Mouse (Mus musculus): ENCODE measurements around the gene Fbxl17. TPM values are rescaled to one million over a fixed set of nuclear protein-coding genes. Genes with fewer than 3 reads are reported as not detected.
A peak's percentile ranks its signal among the peaks of the same experiment; 100 is the strongest.

Gene Fbxl17
- polyA plus RNA-seq, 1 experiment from 2014 or later = 22.7 TPM

DNA sequence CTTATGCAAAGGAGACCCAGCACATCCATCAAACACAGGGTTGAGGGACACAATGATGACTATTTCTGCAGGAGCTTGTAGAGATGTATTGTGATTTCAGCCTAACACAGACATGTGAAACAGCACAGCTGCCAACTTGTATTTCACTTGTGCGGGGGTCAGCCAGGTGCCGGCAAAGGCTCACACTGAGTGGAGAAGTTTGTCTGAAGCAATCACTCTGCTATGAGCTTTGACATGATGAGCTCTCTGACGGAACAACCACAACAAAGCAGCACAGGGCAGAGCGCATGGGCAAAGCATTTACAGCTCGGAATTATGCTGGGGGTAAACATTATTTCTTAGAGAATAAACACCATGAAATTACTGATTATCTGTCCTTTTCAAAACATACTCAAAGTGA is 328.6 kb downstream of the Fbxl17 start:
- peaks cover 27% of the 10 kb centered on the region for H3K4me1 ChIP-seq (ENCODE audit: control insufficient read depth, insufficient read depth, low read length)
- no peak for ATAC-seq

DNA sequence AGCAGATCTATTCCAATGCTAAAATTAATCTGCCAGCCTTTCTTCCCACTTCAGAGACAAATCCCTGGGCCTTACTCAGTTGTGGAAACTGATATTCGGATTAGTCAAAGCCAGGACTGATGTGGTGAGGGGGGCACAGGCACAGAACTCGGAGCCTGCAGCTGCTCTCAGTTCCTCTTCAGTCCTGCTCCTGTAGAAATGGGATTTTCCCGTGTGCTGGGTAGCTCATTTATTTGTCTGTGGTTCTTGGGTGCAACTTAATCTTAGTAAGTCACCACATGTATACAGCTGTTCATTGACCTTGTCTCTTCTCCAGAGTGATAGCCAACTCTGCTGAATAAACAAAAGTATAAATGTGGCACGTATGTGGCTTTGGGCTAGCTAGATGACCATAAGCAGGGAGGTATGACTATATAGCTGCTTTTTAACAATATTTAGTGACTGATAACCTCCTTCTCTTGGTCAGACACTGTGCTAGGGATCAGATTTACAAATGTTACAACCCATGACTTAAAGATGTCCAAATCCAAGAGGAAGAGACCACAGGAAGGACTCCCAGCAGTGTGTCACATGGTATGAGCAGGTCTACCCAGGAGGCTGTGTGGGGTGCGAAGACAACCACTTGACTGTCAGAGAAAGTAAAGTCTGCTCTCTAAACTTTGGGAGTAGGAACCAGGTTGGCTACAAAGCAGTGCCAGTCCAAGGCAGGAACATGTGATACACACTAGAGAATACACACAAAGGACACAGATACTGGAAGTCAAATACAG is 331.6 kb downstream of the Fbxl17 start:
- no peaks in the 10 kb centered on the region for H3K9me3 ChIP-seq (replicated peaks; ENCODE audit: control insufficient read depth, low read length, poor library complexity, severe bottlenecking)
- no peak overlapping the region for H3K27ac ChIP-seq (ENCODE audit: low read length)
- H3K4me3 ChIP-seq (ENCODE audit: low read depth, low read length) = no peak overlapping the region
- peaks cover 17% of the 10 kb centered on the region for H3K4me1 ChIP-seq (ENCODE audit: control insufficient read depth, insufficient read depth, low read length)
- no peaks in the 10 kb centered on the region for H3K36me3 ChIP-seq (ENCODE audit: control insufficient read depth, insufficient read depth, low read length)
- ATAC-seq = no peak
- no peaks in the 10 kb centered on the region for H3K27me3 ChIP-seq (ENCODE audit: control insufficient read depth, insufficient read depth, low read depth, low read length)
- H3K4me2 ChIP-seq (ENCODE audit: low read length) = no peak overlapping the region
- 58% methylated on average over 5 of the region's 5 CpGs for WGBS
- H3K9ac ChIP-seq (ENCODE audit: low read depth, low read length) = no peak overlapping the region

More for the DNA sequence above, 328.6 kb downstream of the Fbxl17 start:
- no peaks in the 10 kb centered on the region for H3K27me3 ChIP-seq (ENCODE audit: control insufficient read depth, insufficient read depth, low read depth, low read length)
- no peak overlapping the region for H3K4me3 ChIP-seq (ENCODE audit: low read depth, low read length)
- WGBS = 24% methylated on average over 5 of the region's 5 CpGs
- no peak overlapping the region for H3K9ac ChIP-seq (ENCODE audit: low read depth, low read length)
- 0 out of 2 replicates have a peak overlapping the region, but pooled peaks have one; percentile 28 for H3K27ac ChIP-seq (ENCODE audit: low read length)
- H3K9me3 ChIP-seq (replicated peaks; ENCODE audit: control insufficient read depth, low read length, poor library complexity, severe bottlenecking) = no peaks in the 10 kb centered on the region
- no peak overlapping the region for H3K4me2 ChIP-seq (ENCODE audit: low read length)
- no peaks in the 10 kb centered on the region for H3K36me3 ChIP-seq (ENCODE audit: control insufficient read depth, insufficient read depth, low read length)

DNA sequence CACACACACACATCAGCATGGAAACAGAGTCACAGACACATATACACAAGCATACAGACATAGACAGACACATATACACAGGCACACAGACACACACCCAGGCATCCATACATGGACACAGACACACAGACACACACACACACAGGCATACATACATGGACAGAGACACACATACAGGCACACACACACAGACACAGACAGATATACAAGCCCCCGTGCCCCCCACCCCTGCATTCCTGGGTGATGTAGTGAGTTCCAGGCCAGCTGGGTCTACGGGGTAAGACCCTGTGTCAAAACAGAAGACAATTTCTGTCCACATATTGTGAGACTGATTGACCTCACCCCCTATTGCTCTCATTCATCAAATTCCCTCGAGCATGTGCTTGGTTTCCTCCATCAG is 332.6 kb downstream of the Fbxl17 start:
- peaks cover 12% of the 10 kb centered on the region for H3K4me1 ChIP-seq (ENCODE audit: control insufficient read depth, insufficient read depth, low read length)
- no peaks in the 10 kb centered on the region for H3K36me3 ChIP-seq (ENCODE audit: control insufficient read depth, insufficient read depth, low read length)
- 79% methylated on average over 3 of the region's 3 CpGs for WGBS
- H3K27ac ChIP-seq (ENCODE audit: low read length) = no peak overlapping the region
- H3K27me3 ChIP-seq (ENCODE audit: control insufficient read depth, insufficient read depth, low read depth, low read length) = no peaks in the 10 kb centered on the region
- no peaks in the 10 kb centered on the region for H3K9me3 ChIP-seq (replicated peaks; ENCODE audit: control insufficient read depth, low read length, poor library complexity, severe bottlenecking)
- no peak overlapping the region for H3K4me2 ChIP-seq (ENCODE audit: low read length)
- no peak; the same call in 1 of the 2 replicates for ATAC-seq
- H3K9ac ChIP-seq (ENCODE audit: low read depth, low read length) = no peak overlapping the region
- no peak overlapping the region for H3K4me3 ChIP-seq (ENCODE audit: low read depth, low read length)

DNA sequence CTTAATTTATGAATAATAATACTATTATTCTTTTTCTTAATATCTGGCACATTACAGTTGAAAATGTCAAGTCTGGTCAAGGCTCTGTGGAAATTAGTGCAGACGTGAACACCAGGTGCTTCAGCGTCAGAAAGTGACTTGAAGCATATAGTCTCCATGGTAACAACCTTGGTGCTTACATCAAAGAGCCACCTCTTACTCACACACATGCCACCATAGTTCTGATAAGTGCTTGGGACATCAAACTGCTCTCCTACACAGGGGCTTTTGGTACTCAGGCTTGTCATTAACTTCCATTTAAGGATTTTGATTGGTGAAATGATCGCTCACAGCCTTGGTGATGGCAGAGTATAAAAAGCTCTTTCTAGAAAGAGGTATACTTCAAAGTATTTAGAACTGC is 333.1 kb downstream of the Fbxl17 start:
- Histone ChIP-seq H3K27ac (ENCODE audit: low read length) (no peak overlapping the region), H3K27me3 (ENCODE audit: control insufficient read depth, insufficient read depth, low read depth, low read length) (no peaks in the 10 kb centered on the region), H3K9me3 (replicated peaks; ENCODE audit: control insufficient read depth, low read length, poor library complexity, severe bottlenecking) (no peaks in the 10 kb centered on the region), H3K36me3 (ENCODE audit: control insufficient read depth, insufficient read depth, low read length) (no peaks in the 10 kb centered on the region), H3K9ac (ENCODE audit: low read depth, low read length) (no peak overlapping the region), H3K4me3 (ENCODE audit: low read depth, low read length) (no peak overlapping the region), H3K4me1 (ENCODE audit: control insufficient read depth, insufficient read depth, low read length) (peaks cover 7% of the 10 kb centered on the region), H3K4me2 (ENCODE audit: low read length) (no peak overlapping the region)
- no peak for ATAC-seq
- 45% methylated on average over 3 of the region's 3 CpGs for WGBS

DNA sequence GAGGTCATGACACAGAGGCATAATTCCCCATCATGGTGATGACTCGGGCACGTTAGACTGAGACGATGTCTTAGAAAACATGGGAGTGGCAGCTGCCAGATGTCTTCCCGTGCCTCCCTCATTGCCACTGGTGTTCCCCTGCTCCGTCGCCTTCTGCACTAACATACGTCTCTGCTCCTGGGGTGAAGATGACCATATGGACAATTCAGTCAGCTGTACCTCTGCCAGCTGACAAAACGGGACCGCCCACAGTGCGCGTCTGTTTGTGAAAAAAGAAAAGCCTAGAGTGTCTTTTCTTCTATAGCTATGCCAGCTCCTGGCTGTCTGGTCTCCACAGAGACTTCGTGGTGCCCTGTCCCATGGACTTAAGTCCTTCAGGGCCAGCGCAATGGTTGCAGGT is 334.0 kb downstream of the Fbxl17 start:
- H3K27ac ChIP-seq (ENCODE audit: low read length) = no peak overlapping the region
- no peak overlapping the region for H3K4me3 ChIP-seq (ENCODE audit: low read depth, low read length)
- no peak overlapping the region for H3K4me2 ChIP-seq (ENCODE audit: low read length)
- H3K9me3 ChIP-seq (replicated peaks; ENCODE audit: control insufficient read depth, low read length, poor library complexity, severe bottlenecking) = no peaks in the 10 kb centered on the region
- H3K4me1 ChIP-seq (ENCODE audit: control insufficient read depth, insufficient read depth, low read length) = peaks cover 5% of the 10 kb centered on the region; the same call in 1 of the 2 replicates
- no peaks in the 10 kb centered on the region for H3K27me3 ChIP-seq (ENCODE audit: control insufficient read depth, insufficient read depth, low read depth, low read length)
- no peaks in the 10 kb centered on the region for H3K36me3 ChIP-seq (ENCODE audit: control insufficient read depth, insufficient read depth, low read length)
- H3K9ac ChIP-seq (ENCODE audit: low read depth, low read length) = no peak overlapping the region
- no peak for ATAC-seq
- 76% methylated on average over 13 of the region's 13 CpGs for WGBS

DNA sequence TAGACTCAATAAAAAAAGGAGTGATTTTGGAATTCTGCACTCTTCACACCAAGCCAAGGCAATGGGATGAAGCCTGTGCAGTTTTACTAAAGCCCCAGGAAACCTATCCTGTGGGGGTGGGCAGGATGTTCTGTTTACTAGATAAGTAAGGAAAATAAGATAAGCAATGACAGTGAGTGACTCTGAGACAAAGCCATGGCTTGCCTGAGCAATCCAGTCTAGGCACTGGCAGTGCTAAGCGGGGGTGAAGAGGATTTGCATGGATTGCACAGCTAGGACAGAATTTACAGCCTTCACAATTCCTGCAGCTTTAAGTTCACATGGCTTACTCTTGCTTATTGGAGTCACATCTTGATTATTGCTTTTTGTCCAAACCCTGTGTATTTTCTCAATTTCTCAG is 335.5 kb downstream of the Fbxl17 start:
- 68% methylated on average over 1 of the region's 1 CpGs for WGBS
- Histone ChIP-seq H3K27ac (ENCODE audit: low read length) (no peak overlapping the region), H3K9me3 (replicated peaks; ENCODE audit: control insufficient read depth, low read length, poor library complexity, severe bottlenecking) (no peaks in the 10 kb centered on the region), H3K4me2 (ENCODE audit: low read length) (no peak overlapping the region), H3K27me3 (ENCODE audit: control insufficient read depth, insufficient read depth, low read depth, low read length) (no peaks in the 10 kb centered on the region), H3K36me3 (ENCODE audit: control insufficient read depth, insufficient read depth, low read length) (no peaks in the 10 kb centered on the region), H3K9ac (ENCODE audit: low read depth, low read length) (no peak overlapping the region), H3K4me3 (ENCODE audit: low read depth, low read length) (no peak overlapping the region), H3K4me1 (ENCODE audit: control insufficient read depth, insufficient read depth, low read length) (peaks cover 8% of the 10 kb centered on the region; the same call in 1 of the 2 replicates)
- no peak for ATAC-seq

DNA sequence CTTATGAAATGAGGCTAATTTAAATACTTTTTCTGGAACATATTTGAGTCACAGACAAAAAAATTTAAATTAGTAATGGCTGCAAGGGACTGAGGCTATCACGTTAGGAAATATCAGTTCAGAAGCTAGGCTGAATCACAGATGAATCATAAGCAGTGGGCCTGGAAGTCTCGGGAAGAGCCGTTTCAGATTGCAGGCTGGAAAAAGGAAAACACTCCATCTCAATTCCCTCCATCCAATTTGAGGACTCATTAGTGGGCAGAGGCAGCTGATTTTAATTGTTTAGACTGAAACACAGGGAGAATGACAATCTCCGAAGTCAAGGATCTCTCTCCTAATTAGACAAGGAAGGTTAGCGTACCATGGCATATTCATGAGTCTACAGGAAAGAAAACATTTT is 337.9 kb downstream of the Fbxl17 start:
- H3K4me3 ChIP-seq (ENCODE audit: low read depth, low read length) = no peak overlapping the region
- H3K9ac ChIP-seq (ENCODE audit: low read depth, low read length) = no peak overlapping the region
- no peak overlapping the region for H3K27ac ChIP-seq (ENCODE audit: low read length)
- no peaks in the 10 kb centered on the region for H3K27me3 ChIP-seq (ENCODE audit: control insufficient read depth, insufficient read depth, low read depth, low read length)
- H3K9me3 ChIP-seq (replicated peaks; ENCODE audit: control insufficient read depth, low read length, poor library complexity, severe bottlenecking) = no peaks in the 10 kb centered on the region
- no peak overlapping the region for H3K4me2 ChIP-seq (ENCODE audit: low read length)
- WGBS = 57% methylated on average over 5 of the region's 5 CpGs
- H3K36me3 ChIP-seq (ENCODE audit: control insufficient read depth, insufficient read depth, low read length) = no peaks in the 10 kb centered on the region
- ATAC-seq = no peak
- H3K4me1 ChIP-seq (ENCODE audit: control insufficient read depth, insufficient read depth, low read length) = peaks cover 13% of the 10 kb centered on the region; the same call in 1 of the 2 replicates

DNA sequence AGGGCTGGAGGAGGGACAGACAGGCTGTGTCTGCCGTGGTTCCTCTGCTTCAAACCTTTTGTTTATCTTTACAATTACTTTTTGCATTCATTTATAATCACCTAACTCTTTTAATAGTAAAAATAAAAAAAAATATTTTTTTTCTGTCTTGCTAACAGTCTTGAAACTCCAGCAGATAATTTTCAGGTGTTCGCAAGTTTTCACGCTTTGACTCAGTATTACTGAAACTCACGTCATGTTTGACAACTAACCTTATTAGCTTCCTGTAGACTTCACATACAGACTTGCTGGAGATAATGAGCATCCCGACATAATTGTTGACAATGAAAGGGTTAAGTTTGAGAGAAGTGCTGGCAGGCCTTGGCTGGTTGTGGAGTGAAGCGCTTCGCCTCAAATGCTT is 340.6 kb downstream of the Fbxl17 start:
- ATAC-seq = no peak
- H3K4me3 ChIP-seq (ENCODE audit: low read depth, low read length) = no peak overlapping the region
- H3K4me1 ChIP-seq (ENCODE audit: control insufficient read depth, insufficient read depth, low read length) = peaks cover 10% of the 10 kb centered on the region; the same call in 1 of the 2 replicates
- no peak overlapping the region for H3K9ac ChIP-seq (ENCODE audit: low read depth, low read length)
- H3K27me3 ChIP-seq (ENCODE audit: control insufficient read depth, insufficient read depth, low read depth, low read length) = no peaks in the 10 kb centered on the region
- H3K9me3 ChIP-seq (replicated peaks; ENCODE audit: control insufficient read depth, low read length, poor library complexity, severe bottlenecking) = no peaks in the 10 kb centered on the region
- no peak overlapping the region for H3K4me2 ChIP-seq (ENCODE audit: low read length)
- no peaks in the 10 kb centered on the region for H3K36me3 ChIP-seq (ENCODE audit: control insufficient read depth, insufficient read depth, low read length)
- H3K27ac ChIP-seq (ENCODE audit: low read length) = no peak overlapping the region
- WGBS = 58% methylated on average over 7 of the region's 7 CpGs

DNA sequence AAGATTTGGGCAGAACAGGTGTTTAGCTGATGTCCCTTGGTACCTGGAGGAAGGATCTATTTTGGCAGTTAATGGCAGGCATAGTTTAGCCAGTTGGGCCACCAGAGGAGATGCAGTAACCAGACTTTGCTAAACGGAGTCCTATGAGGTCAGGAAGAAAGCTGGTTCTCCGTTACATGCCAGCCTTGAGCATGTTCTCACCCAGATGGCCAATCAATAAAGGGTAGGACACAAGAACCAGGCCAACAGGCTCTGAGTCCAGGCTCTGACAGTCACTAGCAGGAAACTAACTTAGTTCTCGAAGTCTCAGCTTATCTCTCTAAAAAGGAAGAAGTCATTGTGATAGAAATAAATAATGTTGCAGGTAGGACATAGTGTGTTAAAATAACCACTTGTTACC is 341.4 kb downstream of the Fbxl17 start:
- Histone ChIP-seq H3K27ac (ENCODE audit: low read length) (no peak overlapping the region), H3K9me3 (replicated peaks; ENCODE audit: control insufficient read depth, low read length, poor library complexity, severe bottlenecking) (no peaks in the 10 kb centered on the region), H3K4me3 (ENCODE audit: low read depth, low read length) (no peak overlapping the region), H3K4me1 (ENCODE audit: control insufficient read depth, insufficient read depth, low read length) (peaks cover 10% of the 10 kb centered on the region; the same call in 1 of the 2 replicates), H3K27me3 (ENCODE audit: control insufficient read depth, insufficient read depth, low read depth, low read length) (no peaks in the 10 kb centered on the region), H3K4me2 (ENCODE audit: low read length) (no peak overlapping the region), H3K36me3 (ENCODE audit: control insufficient read depth, insufficient read depth, low read length) (no peaks in the 10 kb centered on the region), H3K9ac (ENCODE audit: low read depth, low read length) (no peak overlapping the region)
- ATAC-seq = no peak
- WGBS = 82% methylated on average over 3 of the region's 3 CpGs

Measured in midbrain, embryonic 16.5 days (tissue).